Mouse (Mus musculus) forebrain, postnatal 0 days (tissue): Measurements from ENCODE around the gene Irgc1. TPM values are rescaled to one million over a fixed set of nuclear protein-coding genes. Genes with fewer than 3 reads are reported as not detected.

ENCODE experiments used
- ATAC-seq: fragments of 200-750 bp; cut with Nextera tagmentation; 2 replicates; pipeline ENCODE4 v1.8.0; 2017; ENCODE audit warnings: mild to moderate bottlenecking, moderate library complexity
- DNase-seq: peaks from one replicate; pipeline ENCODE4 v3.0.0-alpha.2; 2015
- H3K27ac ChIP-seq: fragments of 300-500 bp; sonication (generic); 2 replicates; pipeline ENCODE4 v1.5.1; 2014; ENCODE audit warnings: low read depth, mild to moderate bottlenecking, antibody characterized with exemption, low read length, moderate library complexity, mixed read lengths
- H3K27me3 ChIP-seq: fragments of 300-500 bp; sonication (generic); 2 replicates; pipeline ENCODE4 v1.6.1; 2014; ENCODE audit warnings: mild to moderate bottlenecking, low read length, mixed read lengths; ENCODE audit not compliant: insufficient read depth
- H3K36me3 ChIP-seq: fragments of 300-500 bp; sonication (generic); 2 replicates; pipeline ENCODE4 v1.6.1; 2014; ENCODE audit warnings: mild to moderate bottlenecking, moderate library complexity; ENCODE audit not compliant: insufficient read depth
- H3K4me1 ChIP-seq: fragments of 300-500 bp; sonication (generic); 2 replicates; pipeline ENCODE4 v1.6.1; 2014; ENCODE audit warnings: antibody characterized with exemption; ENCODE audit not compliant: insufficient read depth
- H3K4me2 ChIP-seq: fragments of 300-500 bp; sonication (generic); 2 replicates; pipeline ENCODE4 v1.6.1; 2014; ENCODE audit warnings: low read depth, mild to moderate bottlenecking, moderate library complexity
- H3K4me3 ChIP-seq: fragments of 300-500 bp; sonication (generic); 2 replicates; pipeline ENCODE4 v1.5.1; 2014; ENCODE audit warnings: low read depth, low read length, mixed read lengths
- H3K9ac ChIP-seq: fragments of 300-500 bp; sonication (generic); 2 replicates; pipeline ENCODE4 v1.6.1; 2014; ENCODE audit warnings: mild to moderate bottlenecking
- H3K9me3 ChIP-seq: fragments of 300-500 bp; sonication (generic); 2 replicates; pipeline ENCODE4 v1.6.1; 2016; ENCODE audit warnings: low read length
- CTCF ChIP-seq: sonication (generic); IDR thresholded peaks from 2 replicates; pipeline ENCODE4 v1.5.1; 2016; ENCODE audit warnings: antibody characterized with exemption, control low read depth, low read depth
- WGBS: fragments of 180-500 bp; shearing (Covaris S2); extraction: QIAGEN DNeasy Blood & Tissue Kit; methylation state at CpG from one replicate; pipeline ENCODE4 v1.1.7; 2014; 5-methylcytosine and 5-hydroxymethylcytosine counted together
- polyA plus RNA-seq: library from polyadenylated mRNA; unstranded; fragments of >200 nt; fragmentation: Nextera tagmentation; extraction: Ambion mirVana; gene quantifications from 2 replicates; pipeline ENCODE4 v1.2.1, GENCODE M21; 2015
- total RNA-seq: library from RNA; depleted of rRNA; stranded (reverse); fragments of >200 nt; gene quantifications from 2 replicates; pipeline ENCODE4 v1.2.3, GENCODE M21; 2014

Irgc1 gene
- total and polyA plus RNA-seq, 2 experiments from 2014 or later = not detected

DNA sequence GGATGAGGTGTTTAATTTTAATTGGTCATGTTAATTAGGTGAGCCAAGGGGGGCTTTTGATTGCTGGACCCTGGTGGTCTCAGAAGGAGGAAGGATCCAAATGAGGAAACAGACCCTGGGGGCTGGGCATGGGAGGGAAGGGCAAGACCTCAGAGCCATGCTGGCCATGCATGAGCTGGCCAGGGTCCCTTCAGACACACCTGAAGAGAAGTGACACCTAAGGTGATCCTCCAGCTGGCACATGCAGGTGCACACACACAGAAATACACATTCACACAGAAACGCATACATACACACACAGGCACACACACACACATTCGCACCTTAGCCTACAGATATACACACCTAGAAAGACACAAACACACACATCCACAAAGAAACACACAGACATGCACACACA is 27.6 kb upstream of the Irgc1 start:
- no peak for ATAC-seq
- Histone ChIP-seq H3K27ac (no peak overlapping the region), H3K4me1 (peaks cover 22% of the 10 kb centered on the region), H3K4me3 (no peak overlapping the region), H3K4me2 (no peak overlapping the region), H3K9ac (no peak overlapping the region), H3K36me3 (no peaks in the 10 kb centered on the region), H3K27me3 (no peaks in the 10 kb centered on the region), H3K9me3 (no peaks in the 10 kb centered on the region)
- no peak for DNase-seq
- TF ChIP-seq CTCF = no peak
- 86% methylated on average over 2 of the region's 2 CpGs for WGBS

DNA sequence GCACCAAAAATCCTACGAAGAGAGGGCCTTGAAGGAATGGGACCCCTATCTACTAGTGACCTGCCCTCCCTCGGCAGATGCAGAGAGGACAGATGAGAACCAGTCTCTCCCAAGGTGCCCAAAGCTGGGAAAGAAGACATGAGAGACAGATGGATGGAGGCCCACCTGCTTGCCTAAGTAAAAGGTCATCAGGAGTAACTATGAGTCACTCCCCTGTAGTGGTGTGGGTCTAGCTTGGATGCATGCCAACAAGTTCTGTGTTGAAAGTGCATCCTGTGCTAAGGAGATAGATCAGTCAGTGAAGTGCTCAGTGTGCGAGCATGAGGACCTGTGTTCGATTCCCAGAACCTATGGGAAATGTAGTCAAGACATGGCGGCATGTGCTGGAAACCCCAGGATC is 26.8 kb upstream of the Irgc1 start:
- H3K9me3 ChIP-seq = no peaks in the 10 kb centered on the region
- ATAC-seq = no peak
- peaks cover 14% of the 10 kb centered on the region; the same call in 1 of the 2 replicates for H3K4me1 ChIP-seq
- no peak overlapping the region for H3K9ac ChIP-seq
- no peak for DNase-seq
- no peak overlapping the region for H3K4me2 ChIP-seq
- H3K36me3 ChIP-seq = no peaks in the 10 kb centered on the region
- no peaks in the 10 kb centered on the region for H3K27me3 ChIP-seq
- 91% methylated on average over 5 of the region's 5 CpGs for WGBS
- no peak for TF ChIP-seq CTCF
- H3K27ac ChIP-seq = no peak overlapping the region
- no peak overlapping the region for H3K4me3 ChIP-seq

DNA sequence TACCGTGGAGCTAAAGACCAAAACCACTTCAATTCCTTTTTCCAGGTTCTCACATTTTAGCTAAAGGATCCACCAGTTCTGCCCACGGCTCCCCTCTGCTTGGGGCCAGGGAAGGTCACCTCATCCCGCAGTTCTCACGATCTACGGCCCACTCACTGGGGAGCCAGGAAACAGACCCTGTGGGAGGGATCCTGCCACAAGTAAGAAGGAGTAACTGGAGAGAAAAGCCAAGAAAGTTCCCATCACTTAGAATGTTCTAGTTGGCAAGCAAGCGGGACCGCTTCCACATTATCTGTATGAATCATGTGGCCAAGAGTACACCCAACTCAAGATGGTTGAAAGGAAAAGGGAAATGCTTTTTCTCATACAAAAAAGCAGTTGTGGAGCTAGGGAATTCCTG is 24.8 kb upstream of the Irgc1 start:
- Histone ChIP-seq H3K27ac (no peak overlapping the region), H3K4me3 (no peak overlapping the region), H3K36me3 (no peaks in the 10 kb centered on the region), H3K27me3 (no peaks in the 10 kb centered on the region), H3K9me3 (no peaks in the 10 kb centered on the region), H3K4me2 (no peak overlapping the region), H3K9ac (no peak overlapping the region), H3K4me1 (peaks cover 14% of the 10 kb centered on the region; the same call in 1 of the 2 replicates)
- ATAC-seq = no peak
- WGBS = 85% methylated on average over 7 of the region's 7 CpGs
- DNase-seq = no peak
- no peak for TF ChIP-seq CTCF

DNA sequence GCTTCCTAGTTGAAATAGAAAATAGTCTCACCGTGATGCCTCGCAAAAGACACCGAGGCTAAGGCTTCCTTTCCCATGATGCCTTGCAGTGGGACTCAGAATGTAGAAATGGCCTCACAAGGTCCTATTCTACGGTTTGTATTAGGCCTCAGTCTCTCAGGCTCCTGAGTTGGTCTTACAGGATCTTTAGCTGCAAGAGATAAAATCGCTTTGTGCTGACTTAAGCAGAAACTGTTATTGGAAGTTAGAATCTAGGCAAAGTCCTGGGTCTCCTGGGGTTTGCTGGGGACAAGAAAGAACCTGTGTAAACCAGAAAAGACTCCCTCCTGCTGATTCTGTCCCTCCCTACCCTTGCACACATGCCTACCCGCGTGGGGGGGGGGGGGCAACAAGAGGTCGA is 24.2 kb upstream of the Irgc1 start:
- Histone ChIP-seq H3K27me3 (no peaks in the 10 kb centered on the region), H3K27ac (no peak overlapping the region), H3K9ac (no peak overlapping the region), H3K4me3 (no peak overlapping the region), H3K9me3 (no peaks in the 10 kb centered on the region), H3K4me1 (peaks cover 14% of the 10 kb centered on the region; the same call in 1 of the 2 replicates), H3K36me3 (no peaks in the 10 kb centered on the region), H3K4me2 (no peak overlapping the region)
- no peak for ATAC-seq
- no peak for DNase-seq
- WGBS = 75% methylated on average over 8 of the region's 8 CpGs
- no peak for TF ChIP-seq CTCF

DNA sequence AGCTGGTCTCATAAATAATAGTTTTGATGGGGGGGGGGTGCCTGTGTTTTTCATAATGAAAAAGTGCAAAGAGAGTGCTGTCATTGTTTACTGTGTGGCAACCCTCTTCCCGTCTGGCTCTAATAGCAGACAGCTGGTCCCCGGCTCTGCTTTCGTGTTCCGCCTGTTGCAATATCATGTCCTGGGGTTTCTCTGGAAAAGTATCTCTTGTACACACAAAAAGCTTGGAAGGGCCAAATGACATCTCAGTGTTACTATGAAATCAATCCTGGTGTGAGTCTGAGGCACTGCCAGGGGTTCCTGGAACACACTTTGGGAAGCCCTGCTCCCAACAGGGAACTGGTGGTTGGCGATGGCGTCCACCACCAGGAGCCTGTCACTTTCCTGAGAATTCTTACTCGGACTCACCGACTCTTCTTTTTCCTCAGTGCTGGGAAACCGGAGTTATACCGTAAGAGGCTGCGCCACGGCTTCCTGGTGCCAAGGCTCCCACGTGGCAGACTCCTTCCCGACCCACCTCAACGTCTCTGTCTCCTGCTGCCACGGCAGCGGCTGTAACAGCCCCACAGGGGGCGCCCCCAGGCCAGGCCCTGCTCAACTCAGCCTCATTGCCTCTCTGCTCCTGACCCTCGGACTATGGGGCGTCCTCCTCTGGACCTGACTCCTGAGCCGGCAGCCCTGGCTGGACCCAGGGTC is 22.9 kb upstream of the Irgc1 start:
- no peak overlapping the region for H3K4me3 ChIP-seq
- 28% methylated on average over 21 of the region's 21 CpGs for WGBS
- H3K27me3 ChIP-seq = no peaks in the 10 kb centered on the region
- no peak overlapping the region for H3K9ac ChIP-seq
- H3K4me2 ChIP-seq = peak overlapping the region; percentile 19; the same call in 1 of the 2 replicates
- H3K36me3 ChIP-seq = no peaks in the 10 kb centered on the region
- ATAC-seq = peak; percentile 38; the same call in 1 of the 2 replicates
- H3K9me3 ChIP-seq = no peaks in the 10 kb centered on the region
- 0 out of 2 replicates have a peak, but pooled peaks cover 5% of the 10 kb centered on the region for H3K4me1 ChIP-seq
- DNase-seq = no peak
- TF ChIP-seq CTCF = peak; percentile 43; the same call in 1 of the 2 replicates
- H3K27ac ChIP-seq = peak overlapping the region; percentile 15; the same call in 1 of the 2 replicates

DNA sequence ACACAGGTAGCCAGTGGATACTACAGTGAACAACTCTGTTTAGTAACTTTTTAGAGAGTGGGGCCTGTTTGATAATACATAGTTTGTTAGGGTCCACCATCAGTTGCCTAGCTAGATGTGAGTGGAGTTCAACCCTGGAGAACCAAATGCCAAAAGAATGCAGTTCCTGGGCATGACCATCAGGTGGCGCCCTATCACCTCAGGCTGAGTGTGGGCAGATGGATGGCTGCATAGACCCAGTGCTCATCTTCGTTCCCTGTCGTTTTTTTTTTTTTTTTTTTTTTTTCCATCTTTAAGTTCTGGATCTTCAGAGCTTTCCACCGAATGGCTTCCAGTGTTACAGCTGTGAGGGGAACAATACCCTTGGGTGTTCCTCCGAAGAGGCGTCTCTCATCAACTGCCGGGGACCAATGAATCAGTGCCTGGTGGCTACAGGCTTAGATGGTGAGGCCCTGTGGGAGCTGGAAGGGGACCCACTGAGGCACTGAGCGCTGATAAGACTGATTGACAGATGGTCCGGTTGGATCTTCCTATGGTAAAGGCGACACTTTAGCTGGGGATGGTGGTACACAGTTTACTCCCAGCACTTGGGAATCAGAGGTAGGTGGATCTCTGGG is 21.9 kb upstream of the Irgc1 start:
- WGBS = 45% methylated on average over 10 of the region's 10 CpGs
- no peaks in the 10 kb centered on the region for H3K27me3 ChIP-seq
- DNase-seq (peak; percentile 58), ATAC-seq (peak; percentile 46; the same call in 1 of the 2 replicates)
- H3K27ac ChIP-seq = no peak overlapping the region
- no peaks in the 10 kb centered on the region for H3K9me3 ChIP-seq
- 0 out of 2 replicates have a peak, but pooled peaks cover 5% of the 10 kb centered on the region for H3K4me1 ChIP-seq
- peak; percentile 90 for TF ChIP-seq CTCF
- no peaks in the 10 kb centered on the region for H3K36me3 ChIP-seq
- no peak overlapping the region for H3K4me2 ChIP-seq
- H3K9ac ChIP-seq = no peak overlapping the region
- no peak overlapping the region for H3K4me3 ChIP-seq

DNA sequence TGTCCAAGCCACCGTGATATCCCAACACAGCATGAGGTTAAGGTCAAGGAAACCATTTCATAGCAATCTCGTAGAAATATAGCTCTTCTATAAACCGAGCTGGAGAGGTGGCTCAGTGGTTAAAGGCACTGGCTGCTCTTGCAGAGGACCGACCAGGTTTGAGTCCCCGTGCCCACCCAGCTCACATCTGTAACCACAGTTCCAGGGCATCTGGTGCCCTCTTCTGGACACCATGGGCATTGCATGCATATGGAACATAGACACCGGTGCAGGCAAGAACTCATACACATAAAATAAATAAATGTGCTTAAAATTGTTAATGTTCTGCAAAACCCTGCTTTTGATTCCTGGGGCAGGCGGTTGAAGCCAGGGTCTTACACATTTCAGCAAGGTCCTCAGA is 20.8 kb upstream of the Irgc1 start:
- H3K27me3 ChIP-seq = no peaks in the 10 kb centered on the region
- DNase-seq = peak; percentile 38
- no peak overlapping the region for H3K4me2 ChIP-seq
- no peak overlapping the region for H3K27ac ChIP-seq
- 0 out of 2 replicates have a peak, but pooled peaks cover 5% of the 10 kb centered on the region for H3K4me1 ChIP-seq
- no peak for ATAC-seq
- H3K9ac ChIP-seq = no peak overlapping the region
- H3K4me3 ChIP-seq = no peak overlapping the region
- peak; percentile 72 for TF ChIP-seq CTCF
- 70% methylated on average over 7 of the region's 7 CpGs for WGBS
- H3K9me3 ChIP-seq = no peaks in the 10 kb centered on the region
- no peaks in the 10 kb centered on the region for H3K36me3 ChIP-seq
